8 mouse cellular contexts compared by ENCODE assay signal in genomic region chr4:5583989-5584677, GRCm38 (mm10).
DNase-seq lines count a peak whose midpoint lies in the region; ATAC-seq lines count a peak whose summit lies in the region.

No protein-coding gene starts in this region.

- H3K4me2 ChIP-seq in heart, embryonic 11.5 days: no peak overlapping the region

- H3K9ac ChIP-seq in heart, embryonic 11.5 days (ENCODE audit: low read depth, low read length): no peak overlapping the region

- no peaks in the 10 kb centered on the region for H3K4me1 ChIP-seq in heart, embryonic 11.5 days (ENCODE audit: control insufficient read depth, insufficient read depth, low read length)

- no peak overlapping the region for H3K4me3 ChIP-seq in heart, embryonic 11.5 days (ENCODE audit: low read depth, low read length)

- H3K27me3 ChIP-seq in heart, embryonic 11.5 days (ENCODE audit: control insufficient read depth, insufficient read depth, low read length): no peaks in the 10 kb centered on the region

- DNase-seq in heart, adult 11 months: peak; percentile 96
- DNase-seq in adipocyte (ENCODE audit: low spot score): peak; percentile 78
- peak; percentile 25 to 68 for DNase-seq in gastrocnemius, postnatal 4 days (ENCODE audit: low spot score in 2 of 2)
- peak; percentile 12 to 40 for DNase-seq in kidney, postnatal 25 days
- DNase-seq in thymus, postnatal 10 days (ENCODE audit: low spot score in 2 of 2): no peak

- 59% methylated on average over 6 of the region's 6 CpGs for WGBS in heart, embryonic 11.5 days (ENCODE audit: insufficient replicate concordance)

- no peaks in the 10 kb centered on the region for H3K36me3 ChIP-seq in heart, embryonic 11.5 days (ENCODE audit: control insufficient read depth, insufficient read depth, low read length)

- no peak overlapping the region for H3K27ac ChIP-seq in heart, embryonic 11.5 days (ENCODE audit: low read depth, low read length)

- H3K9me3 ChIP-seq in heart, embryonic 11.5 days (replicated peaks; ENCODE audit: control insufficient read depth, low read length): no peaks in the 10 kb centered on the region

- ATAC-seq in heart, embryonic 11.5 days (replicated peaks; ENCODE audit: insufficient number of reproducible peaks, low FRiP score, low TSS enrichment): no peak
- no peak for ATAC-seq in megakaryocyte-erythroid progenitor cell, adult 5-6 weeks (replicated peaks; ENCODE audit: low FRiP score, low TSS enrichment, poor library complexity, severe bottlenecking)
- ATAC-seq in inflammation-experienced regulatory T-cells, adult 6 months: no peak

Comparison
In these comparisons a context has a peak if more than half of its experiments do, and no peak if none do; other contexts are left out.
1. DNase-seq: peak in heart, adult 11 months (single experiment), adipocyte (single experiment), gastrocnemius, postnatal 4 days (2 of 2) and kidney, postnatal 25 days (2 of 2); none in thymus, postnatal 10 days (0 of 2).